Mouse (Mus musculus) fibroblast of lung, adult 2 months (primary cell): Measurements from ENCODE around the gene D330020A13Rik.
"Not testable (repeated sequence)": the region's sequence is repeated elsewhere in the genome, so short reads cannot be mapped to it uniquely, and the experiment has no call there.

Source experiments
- DNase-seq: peaks from one replicate; pipeline ENCODE4 v3.0.0-alpha.2; 2011; ENCODE audit warnings: low read depth

The D330020A13Rik gene

DNA sequence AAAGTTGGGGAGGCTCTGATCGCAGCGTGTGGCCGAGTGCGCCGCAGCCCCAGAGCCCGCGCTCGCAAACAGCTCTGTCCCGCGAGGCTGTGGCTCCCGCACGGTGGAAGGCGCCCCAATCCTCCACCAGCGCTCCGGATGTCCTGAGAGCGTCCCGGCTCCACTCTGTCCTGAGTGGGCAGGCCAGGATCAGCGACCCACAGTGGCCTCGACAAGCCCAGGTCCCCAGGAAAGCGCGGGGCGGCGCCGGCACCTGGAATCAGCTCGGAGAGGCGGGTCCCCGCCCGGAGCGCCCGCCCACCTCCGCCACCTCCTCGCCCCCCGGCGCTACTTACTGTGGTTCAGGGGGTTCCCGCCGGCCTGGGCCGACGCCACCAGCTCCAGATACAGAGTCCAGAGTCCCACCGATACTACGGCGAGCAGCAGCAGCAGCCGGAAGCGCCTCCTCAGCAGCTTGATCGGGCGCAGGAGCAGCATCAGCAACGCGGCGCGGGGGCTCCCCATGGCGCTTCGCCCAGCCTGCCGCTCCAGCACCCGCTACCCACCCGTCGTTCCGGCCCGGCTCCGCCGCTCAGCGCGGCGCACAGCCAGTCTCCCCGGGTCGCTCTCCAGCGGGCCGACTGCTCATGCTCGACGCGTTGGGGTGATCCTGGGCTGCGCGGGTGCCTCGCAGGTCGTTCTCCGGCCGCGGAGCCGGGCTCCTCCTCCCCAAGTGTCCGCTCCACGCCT is at the start of gene D330020A13Rik, which contains the start of gene B4galnt3:
D330020A13Rik (plus strand) TSS at position 309 of the 729 bp plus-strand sequence.
B4galnt3 (minus strand) TSS at position 504 of the 729 bp plus-strand sequence.
- DNase-seq, result no peak

DNA sequence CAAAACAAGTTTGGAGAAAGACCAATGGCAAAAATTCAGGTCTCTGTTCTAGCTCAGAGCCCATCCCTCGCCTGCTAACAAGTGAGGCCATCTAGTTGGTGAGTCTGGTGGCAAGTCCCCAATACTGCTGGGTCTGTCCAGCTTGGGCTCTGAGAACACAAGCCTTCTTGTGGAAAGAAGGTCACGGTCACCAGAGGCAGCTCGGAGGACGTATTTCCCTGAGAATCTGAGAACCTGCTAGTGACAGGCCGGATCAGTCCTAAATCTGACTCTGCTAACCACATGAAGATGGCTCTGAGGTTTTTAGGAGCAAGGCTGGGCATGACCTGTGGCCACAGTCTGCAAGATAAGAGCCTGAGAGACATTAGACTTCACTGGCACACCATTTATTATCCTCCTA is 47.5 kb upstream of the D330020A13Rik start:
- DNase-seq, result no peak

DNA sequence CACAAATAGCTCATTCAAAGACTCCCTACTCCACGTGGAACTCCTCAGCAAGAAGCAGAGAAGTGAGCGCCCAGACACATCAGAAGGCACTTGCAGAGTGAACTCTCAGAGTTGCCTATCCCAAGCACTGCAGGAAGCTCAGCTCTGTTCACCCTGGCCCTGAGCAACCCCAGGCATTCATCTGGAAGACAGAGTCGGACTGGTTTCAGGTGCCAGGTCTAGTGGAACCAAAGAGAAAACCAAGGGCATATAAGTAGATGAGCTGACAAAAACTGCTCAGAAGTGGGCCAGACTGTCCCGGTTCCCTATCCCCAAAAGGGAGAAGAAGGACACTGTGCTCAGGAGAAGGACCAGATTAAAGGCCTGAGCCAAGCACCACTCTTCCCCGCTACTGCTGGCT is 44.3 kb upstream of the D330020A13Rik start:
- DNase-seq, result no peak

DNA sequence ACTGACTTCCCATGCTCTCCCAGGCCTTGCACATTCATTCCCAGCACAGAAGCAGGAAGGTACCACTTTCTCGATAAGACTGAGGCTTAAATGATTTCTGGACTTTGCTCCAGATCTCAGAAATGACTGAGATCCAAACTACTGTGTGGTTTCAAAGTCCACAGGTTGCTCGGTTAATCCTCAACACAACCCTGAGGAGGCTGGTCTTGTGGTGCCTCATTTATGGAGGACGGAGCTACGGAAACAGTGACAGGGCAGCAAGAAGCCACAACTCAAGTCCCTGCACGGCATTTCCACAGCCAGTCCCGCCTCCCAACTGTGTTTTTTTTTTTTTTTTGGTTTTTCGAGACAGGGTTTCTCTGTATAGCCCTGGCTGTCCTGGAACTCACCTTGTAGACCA is 43.2 kb upstream of the D330020A13Rik start:
- DNase-seq, result no peak

DNA sequence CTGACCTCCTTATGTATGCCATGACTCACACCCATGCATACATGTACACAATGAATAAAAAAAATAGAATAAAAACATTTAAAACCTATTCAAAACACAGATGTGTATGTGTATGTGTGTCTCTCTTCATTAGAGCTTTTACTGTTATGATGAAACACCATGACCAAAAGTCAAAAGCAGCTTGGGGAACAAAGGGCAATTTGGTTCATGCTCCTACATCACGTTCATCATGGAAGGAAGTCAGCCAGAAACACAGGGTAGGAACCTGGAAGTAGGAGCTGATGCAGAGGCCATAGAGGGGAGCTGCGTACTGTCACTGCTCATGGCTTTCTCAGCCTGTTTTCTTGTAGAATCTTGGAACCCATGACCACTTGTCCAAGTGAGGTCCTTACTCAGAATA is 41.4 kb upstream of the D330020A13Rik start:
- no peak for DNase-seq

DNA sequence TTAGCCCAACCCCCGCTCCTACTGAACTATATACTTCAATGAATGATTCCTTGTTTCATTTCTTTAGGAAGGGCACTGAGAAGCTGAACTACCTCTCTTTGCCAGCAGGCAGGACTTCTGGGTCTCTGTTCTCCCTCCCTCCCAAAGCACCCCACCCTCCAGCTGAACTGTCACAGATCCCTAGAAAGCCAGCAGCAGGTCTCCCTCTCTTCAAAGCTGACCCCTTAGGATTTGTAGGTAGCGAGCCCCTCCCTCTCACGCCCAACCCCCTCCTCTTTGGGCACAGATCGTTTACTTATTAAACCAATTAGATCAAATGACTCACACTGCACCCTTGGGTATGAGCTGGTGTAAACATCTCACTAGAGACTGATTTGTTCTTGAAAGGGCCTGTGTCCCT is 39.5 kb upstream of the D330020A13Rik start:
- no peak for DNase-seq

DNA sequence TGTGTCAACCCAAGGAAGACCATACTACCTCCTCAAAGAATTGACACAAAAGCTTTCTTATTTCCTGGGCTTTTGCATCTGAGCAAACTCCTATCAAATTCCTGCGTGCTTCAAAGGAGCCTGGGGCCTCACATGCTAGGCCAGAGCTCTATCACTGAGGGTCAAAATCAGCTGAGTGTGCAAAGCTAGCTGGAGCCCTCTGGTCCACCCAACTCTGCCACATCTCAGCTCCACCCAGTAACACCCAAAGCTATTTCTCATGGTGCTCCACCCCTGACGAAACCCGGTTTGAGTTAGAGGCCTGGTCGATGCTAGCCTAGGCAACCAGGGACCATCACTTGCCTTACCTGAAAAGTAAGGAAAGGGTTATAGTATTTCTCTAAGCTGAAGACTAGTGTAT is 39.0 kb upstream of the D330020A13Rik start:
- no peak for DNase-seq

DNA sequence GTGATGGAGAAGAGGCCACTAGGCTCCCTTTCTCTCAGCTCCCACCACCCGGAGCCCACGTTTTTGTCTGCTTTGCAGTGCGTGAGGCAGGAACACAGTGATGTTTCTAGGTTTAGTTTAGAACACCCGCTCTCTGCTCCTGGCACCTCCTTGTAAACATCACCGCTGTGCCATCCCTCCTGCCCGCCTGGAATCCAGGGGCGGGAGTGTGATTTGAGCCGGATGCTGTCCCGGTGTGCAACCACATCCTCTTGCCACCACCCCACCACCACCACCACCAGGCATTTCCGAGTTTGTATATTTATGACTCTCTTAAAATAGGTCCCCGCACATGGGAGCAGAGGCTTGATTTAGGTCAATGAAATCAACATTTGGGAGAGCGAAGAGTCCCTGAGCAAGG is 38.5 kb upstream of the D330020A13Rik start:
- DNase-seq, result no peak

DNA sequence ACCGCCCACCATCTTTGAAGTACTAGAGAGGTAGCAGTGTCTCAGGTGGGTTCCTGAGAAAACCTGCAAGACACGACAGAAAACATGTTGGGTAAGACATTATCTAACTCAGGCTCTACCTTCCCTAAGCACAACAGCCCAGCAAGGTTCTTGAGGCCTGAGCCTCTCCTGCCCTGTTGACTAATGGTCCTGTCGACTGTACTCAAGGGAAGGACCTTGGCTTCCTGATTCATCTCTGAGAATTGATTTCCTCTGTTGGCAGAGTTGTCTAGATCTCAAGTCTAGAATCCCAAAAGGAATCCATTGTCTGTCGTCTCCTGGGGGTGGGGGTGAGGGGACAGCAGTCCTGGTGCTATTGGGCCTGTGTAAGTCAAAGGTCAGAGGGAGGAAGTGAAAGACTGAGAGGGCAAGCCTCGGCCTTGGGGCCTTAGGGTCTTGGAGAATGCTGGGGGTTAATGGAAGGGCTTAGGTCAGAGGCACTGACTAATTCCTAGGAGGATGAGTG is 37.7 kb upstream of the D330020A13Rik start:
- DNase-seq, result no peak

DNA sequence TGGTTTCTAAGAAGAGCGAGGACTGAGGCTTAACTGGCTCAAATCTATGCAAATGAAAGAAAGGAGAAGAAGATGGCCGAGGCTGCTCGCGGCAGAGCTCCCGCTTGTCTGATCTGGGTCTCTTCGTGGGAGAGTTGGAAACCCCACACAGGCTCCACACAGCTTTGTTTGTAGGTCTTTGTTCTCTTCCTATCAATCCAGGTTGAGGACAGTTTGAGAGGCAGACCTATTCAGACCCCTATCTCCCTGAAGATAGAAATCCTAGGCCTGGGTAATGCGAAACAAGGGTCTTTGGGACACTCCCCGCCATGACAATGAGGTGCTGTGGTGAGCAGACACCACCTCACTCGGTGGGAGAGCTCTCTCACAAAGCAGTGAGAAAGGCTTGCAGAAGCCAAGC is 34.7 kb upstream of the D330020A13Rik start:
- no peak for DNase-seq

DNA sequence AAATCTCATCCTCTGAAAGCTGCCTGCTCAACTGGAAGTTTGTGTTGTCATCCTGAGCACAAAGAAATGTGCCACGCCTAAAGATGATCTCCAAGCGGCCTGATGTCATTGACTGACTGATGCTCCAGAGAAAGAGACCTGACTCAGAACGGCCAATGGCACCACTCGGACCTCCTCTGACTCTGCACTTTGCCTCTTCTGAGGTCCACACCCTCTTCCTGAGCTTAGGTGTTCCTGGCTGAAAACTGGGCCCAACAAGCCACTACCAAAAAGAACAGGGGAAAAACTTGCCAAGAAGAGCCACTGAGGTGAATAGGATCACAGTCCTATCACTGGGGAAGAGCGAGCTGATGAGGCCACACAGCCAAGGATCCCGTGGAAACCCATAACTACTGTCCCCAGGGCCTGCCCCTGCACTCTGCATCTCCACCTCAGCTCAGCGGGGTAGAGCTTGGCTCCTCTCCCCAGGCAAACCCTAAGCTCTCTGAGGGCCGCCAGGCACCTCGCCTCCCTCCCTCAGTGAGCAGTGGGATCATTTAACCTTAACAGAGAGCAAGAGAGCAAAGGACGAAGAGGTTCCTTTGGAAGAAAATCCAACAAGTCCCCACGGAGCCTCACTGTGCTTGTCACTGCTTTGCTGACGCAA is 31.2 kb upstream of the D330020A13Rik start:
- DNase-seq, result no peak

DNA sequence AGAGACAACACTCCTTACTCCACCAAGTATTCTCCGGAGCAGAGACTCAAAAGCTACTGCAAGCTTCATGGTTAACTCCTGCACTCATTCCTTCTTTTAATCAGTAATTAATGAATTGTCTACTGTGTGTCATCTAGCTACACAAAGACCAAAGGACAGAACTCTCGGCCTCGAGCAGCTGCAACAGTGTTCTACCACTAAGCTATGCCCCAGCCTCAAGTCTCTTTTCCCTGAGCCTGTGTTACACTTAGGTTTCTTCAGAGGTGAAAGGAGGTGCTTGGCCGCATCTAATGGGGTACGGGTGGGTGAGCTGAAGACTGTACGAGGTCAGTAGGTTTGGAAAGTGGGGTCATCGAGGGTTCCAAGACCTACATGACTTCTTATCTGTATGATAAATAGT is 30.6 kb upstream of the D330020A13Rik start:
- DNase-seq, result no peak

DNA sequence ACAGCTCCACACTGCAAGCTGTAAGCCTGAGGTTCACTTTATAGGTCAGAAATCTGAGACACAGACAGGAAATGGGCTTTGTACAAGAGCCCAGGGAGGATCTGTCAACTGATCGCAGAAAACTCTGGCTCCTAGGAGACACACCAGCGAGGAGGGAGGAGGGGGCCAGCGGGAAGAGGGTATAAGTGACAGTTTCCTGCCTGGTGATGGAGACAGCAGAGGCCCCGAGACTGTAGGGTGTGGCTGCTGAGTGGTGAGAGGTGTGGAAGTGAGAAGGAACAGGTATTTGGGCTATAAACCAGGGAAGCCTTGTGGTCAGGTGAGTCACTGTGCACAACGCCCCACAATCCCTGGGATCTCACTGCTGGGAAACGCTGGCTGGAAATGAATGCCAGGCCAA is 30.0 kb upstream of the D330020A13Rik start:
- peak; percentile 38 for DNase-seq

DNA sequence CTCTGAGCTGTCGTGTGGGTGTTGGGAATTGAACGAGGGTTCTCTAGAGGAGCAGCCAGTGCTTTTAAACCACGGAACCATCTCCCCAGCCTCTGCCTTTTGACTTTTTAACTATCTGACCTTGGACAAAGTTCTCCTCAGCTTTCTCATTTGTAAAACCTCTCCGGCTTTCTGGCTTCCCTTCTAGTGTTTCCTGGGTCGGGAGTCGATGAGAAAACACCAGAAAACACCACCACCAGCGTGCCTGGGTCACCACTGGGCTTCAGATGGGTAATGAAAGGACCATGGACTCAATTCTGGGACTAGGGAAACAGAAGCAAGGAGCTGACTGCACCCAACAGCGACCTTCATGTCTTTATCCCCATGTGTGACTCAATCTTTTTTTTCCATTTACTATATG is 20.0 kb upstream of the D330020A13Rik start:
- no peak for DNase-seq

DNA sequence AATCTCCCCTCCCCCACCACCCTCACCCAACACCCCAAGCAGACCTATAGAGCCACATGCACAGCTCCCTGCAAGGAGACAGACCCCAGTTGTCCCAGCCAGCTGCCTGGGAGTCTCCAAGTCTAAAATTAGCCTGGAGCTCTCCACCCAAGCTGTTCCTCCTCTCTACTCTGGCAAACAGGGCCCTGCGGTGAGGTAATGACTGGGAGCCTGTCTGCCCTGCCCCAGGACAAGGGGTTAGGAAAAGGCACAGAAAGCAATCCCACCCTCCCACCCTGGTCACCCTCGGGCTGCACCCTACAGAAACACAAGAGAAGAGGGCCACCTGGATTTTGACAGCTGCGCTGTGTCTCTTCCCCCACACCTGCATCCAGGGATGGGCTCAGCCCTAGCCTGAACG is 19.3 kb upstream of the D330020A13Rik start:
- DNase-seq, result peak; percentile 37

DNA sequence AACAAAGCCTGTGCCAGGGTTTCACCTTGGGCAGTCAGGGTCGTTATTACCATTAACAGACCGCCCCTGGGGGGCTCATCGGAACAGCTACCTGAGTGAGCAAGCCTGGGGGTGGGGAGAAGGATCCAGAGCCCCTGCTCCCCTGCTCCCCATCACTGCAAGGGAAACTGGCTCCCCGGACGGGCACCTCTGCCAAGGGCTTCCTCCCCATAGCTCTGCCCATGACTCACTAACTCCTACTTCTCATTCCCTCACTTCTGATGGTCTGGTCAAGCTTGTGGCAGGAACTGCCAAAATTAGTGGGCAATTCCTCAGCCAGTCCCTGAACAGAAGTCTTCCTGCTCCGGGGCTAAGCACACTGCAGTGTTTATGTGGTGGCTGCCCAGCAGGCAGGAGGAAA is 18.9 kb upstream of the D330020A13Rik start:
- DNase-seq, result peak; percentile 78

DNA sequence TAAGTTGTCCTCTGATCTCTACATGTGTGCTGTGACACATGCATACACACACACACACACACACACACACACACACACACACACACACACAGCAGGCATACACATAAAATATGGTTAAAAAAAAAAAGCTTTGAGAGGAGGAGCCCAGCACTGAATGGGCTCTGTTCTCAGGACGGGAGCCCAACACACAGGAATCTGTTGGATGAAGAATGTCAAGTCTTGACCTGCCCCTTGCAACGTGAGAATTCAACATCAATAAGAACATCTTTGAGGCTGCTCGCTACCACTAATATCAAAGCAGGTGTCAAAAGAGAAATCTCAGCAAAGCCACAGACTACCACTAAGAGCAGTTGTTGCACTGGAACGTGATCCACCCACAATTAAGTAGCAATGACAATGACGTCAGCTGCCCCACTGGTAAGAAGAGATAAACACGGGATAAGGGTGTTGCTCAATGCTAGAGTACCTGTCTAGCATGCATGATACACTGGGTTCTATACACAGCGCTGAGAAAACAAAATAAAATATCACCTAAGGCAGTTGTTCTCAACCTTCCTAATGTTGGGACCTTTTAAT is 17.2 kb upstream of the D330020A13Rik start:
- DNase-seq, result no peak

DNA sequence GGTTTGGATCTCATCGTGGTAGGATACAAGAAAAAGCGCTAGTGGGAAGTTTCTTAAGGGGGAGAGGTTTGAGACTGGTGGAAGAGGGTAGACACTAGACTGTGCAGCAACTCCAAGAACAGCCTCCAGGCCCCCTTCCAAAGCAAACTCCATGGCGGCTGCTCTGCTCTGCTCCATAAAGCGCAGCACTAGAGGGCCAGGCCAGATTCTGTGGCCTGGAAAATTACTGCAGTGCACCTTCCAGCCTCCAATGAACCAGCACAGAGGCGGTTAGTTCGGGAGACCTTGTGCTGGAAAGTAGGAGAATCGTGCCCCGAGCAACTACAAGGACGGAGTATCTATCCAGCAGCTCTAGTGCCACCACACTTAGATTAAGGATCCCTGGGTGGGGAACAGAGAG is 6.9 kb upstream of the D330020A13Rik start:
- no peak for DNase-seq

DNA sequence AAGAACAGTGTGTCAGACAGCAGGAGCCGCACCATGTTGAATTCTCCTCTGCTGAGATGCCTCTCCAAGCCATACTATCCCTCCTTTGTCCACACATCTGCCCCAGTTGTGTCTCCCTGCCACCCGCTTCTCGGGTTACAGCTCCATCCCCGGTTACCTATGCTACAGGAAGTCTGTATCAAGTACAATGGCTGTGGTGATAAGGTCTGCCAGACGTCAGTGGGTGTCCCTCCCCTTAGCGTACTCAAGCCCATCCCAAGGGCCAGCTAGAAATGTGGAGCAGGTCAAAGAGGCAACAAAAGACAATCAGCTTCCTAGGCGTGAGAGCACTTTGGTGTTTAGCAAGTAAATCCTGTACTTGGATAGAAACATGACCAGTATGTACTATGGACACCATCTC is 5.6 kb upstream of the D330020A13Rik start:
- DNase-seq, result no peak

DNA sequence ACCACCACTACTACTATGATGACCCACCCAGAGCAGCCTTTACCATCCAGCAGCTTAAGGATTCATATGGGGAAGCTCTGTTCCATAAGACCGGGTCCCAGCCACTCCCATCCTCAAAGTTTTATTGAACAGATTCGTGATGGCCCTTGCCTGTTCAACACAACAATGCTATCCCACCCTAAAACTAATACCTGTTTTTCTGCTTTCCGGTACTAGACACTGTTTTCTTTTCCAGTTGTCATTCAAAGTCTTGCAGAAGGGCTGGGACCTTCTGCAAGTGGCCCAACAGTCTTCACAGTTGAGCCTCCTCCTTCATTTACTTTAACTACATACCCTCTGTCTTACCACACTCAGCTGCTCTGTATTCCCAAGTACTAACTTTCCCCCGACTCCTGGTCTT is 4.7 kb upstream of the D330020A13Rik start:
- DNase-seq, result no peak

DNA sequence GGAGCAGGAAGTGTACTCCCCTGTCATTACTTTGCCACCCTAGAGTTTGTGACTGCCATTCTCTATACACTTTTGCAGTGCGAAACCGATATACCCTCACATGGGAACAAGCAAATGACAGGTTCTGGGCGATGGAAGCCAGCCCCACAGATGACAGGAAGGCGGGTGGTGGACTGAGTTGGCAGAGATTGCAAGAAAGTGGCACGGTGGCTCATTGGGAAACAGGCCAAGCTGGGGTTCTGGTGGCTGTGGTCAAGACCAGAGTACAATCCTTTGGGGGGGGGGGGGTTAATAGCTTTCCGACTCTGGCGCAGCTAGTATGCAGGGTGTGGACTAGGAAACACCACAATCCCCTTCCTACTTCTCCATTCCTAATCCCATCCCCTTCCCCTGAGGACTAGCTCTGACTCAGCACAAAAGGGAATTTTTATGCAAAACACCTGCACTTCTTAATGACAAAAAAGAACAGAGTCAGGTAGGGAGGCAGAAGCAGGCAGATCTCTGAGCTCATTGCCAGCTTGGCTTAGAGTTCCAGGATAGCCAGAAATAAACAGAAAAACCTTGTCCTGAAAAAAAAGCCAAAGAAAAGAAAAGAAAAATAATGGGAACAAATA is 2.7 kb upstream of the D330020A13Rik start:
- no peak for DNase-seq

DNA sequence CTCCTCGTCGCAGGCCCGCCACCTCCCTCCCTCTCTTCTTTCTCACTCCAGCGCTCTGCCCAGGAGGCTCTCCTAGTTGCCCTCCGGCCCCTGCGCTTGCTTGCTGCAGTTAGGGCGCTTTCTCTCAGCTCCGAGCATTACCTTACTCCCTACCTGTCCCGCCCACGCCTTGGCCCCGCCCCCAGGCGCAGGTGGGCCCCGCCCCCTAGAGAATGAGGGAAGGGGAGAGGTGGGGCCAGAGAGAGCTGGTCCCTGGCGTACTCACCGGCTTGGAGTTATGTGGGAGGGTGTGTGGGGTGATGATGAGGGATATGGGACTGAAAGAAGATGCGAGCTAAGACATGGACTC is 595 bp downstream of the D330020A13Rik start:
- DNase-seq, result no peak

DNA sequence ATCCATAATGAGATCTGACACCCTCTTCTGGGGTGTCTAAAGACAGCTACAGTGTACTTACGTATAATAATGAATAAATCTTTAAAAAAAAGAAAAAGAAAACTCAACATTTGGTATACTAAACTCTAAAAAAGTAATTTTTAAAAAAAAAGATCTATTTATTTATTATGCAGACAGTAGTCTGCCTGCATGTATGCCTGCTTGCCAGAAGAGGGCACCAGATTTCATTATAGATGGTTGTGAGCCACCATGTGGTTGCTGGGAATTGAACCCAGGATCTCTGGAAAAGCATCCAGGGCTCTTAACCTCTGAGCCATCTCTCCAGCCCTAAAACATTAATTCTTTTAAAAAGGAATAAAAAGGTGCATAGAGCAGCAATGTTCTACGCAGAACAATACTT is 2.4 kb downstream of the D330020A13Rik start:
- DNase-seq, result not testable (repeated sequence)
